Mouse (Mus musculus) CH12.LX (cell line): Measurements from ENCODE around the gene Rnf26.

ENCODE experiments used
- CTCF ChIP-seq, 2 experiments: IDR thresholded peaks in 1 of 2; conservative IDR thresholded peaks in 1 of 2; 2 replicates each; pipeline ENCODE4 v1.5.1; 2011 to 2012; ENCODE audit warnings: low read depth in 2 of 2, low read length in 2 of 2, improper control_type of control experiment in 1 of 2, inconsistent platforms in 1 of 2, mild to moderate bottlenecking in 1 of 2, moderate library complexity in 1 of 2
- MAFK ChIP-seq: IDR thresholded peaks from 2 replicates; pipeline ENCODE4 v1.6.1; 2011; ENCODE audit warnings: low read length, improper control_type of control experiment; ENCODE audit not compliant: insufficient replicate concordance
- MEF2A ChIP-seq: IDR thresholded peaks from 2 replicates; pipeline ENCODE4 v1.6.1; 2014; ENCODE audit warnings: low read depth, mild to moderate bottlenecking, inconsistent platforms, low read length, improper control_type of control experiment, borderline replicate concordance
- MYC ChIP-seq: IDR thresholded peaks from 2 replicates; pipeline ENCODE4 v1.6.1; 2011; ENCODE audit warnings: low read depth, mild to moderate bottlenecking, improper control_type of control experiment, low read length
- NELFE ChIP-seq: IDR thresholded peaks from 2 replicates; pipeline ENCODE4 v1.6.1; 2011; ENCODE audit warnings: low read depth, low read length, improper control_type of control experiment
- PAX5 ChIP-seq: IDR thresholded peaks from 2 replicates; pipeline ENCODE4 v1.6.1; 2012; ENCODE audit warnings: low read length, inconsistent platforms, mixed read lengths
- SMC3 ChIP-seq: IDR thresholded peaks from 2 replicates; pipeline ENCODE4 v1.6.1; 2011; ENCODE audit warnings: low read depth, low read length, improper control_type of control experiment
- TCF12 ChIP-seq: IDR thresholded peaks from 2 replicates; pipeline ENCODE4 v1.6.1; 2014; ENCODE audit warnings: low read depth, mild to moderate bottlenecking, inconsistent platforms, low read length, improper control_type of control experiment
- ZNF384 ChIP-seq: IDR thresholded peaks from 2 replicates; pipeline ENCODE4 v1.6.1; 2012; ENCODE audit warnings: low read depth, low read length, improper control_type of control experiment, inconsistent platforms

GRCm38 (mm10) chr9:44130581-44131275 is 17.4 kb upstream of the Rnf26 start:
- no peak for TF ChIP-seq CTCF (conservative IDR thresholded peaks at IDR 0.05 in 1 of 2, IDR thresholded peaks at IDR 0.05 in 1 of 2; ENCODE audit: low read depth in 2 of 2, low read length in 2 of 2)
- no peak for TF ChIP-seq MYC
- no peak for TF ChIP-seq MAFK
- no peak for TF ChIP-seq PAX5
- no peak for TF ChIP-seq NELFE
- TF ChIP-seq ZNF384: no peak
- no peak for TF ChIP-seq SMC3
- TF ChIP-seq TCF12: no peak
- TF ChIP-seq MEF2A: no peak
